ENCODE assay signal across 8 mouse cellular contexts in genomic region chr12:98733776-98734175, GRCm38 (mm10). TPM values are rescaled to one million over a fixed set of nuclear protein-coding genes. Genes with fewer than 3 reads are reported as not detected.
DNase-seq lines count a peak whose midpoint lies in the region; ATAC-seq and TF ChIP-seq lines count a peak whose summit lies in the region.

No protein-coding gene starts in this region.

- H3K36me3 ChIP-seq in heart, embryonic 12.5 days = peaks cover 25% of the 10 kb centered on the region
- peaks cover 29% of the 10 kb centered on the region for H3K36me3 ChIP-seq in G1E (replicated peaks)
- H3K36me3 ChIP-seq in hindbrain, embryonic 13.5 days = no peaks in the 10 kb centered on the region

- peak overlapping the region; percentile 78 for H3K9ac ChIP-seq in heart, embryonic 12.5 days
- peak overlapping the region; percentile 78 for H3K9ac ChIP-seq in hindbrain, embryonic 13.5 days

- H3K4me2 ChIP-seq in heart, embryonic 12.5 days = peak overlapping the region; percentile 81
- peak overlapping the region; percentile 71 for H3K4me2 ChIP-seq in hindbrain, embryonic 13.5 days

- DNase-seq in heart, postnatal 10 days = no peak
- DNase-seq in G1E (ENCODE audit: low spot score) = peak; percentile 20
- no peak for DNase-seq in thymus, postnatal 25 days
- no peak for DNase-seq in urinary bladder, postnatal 4 days (ENCODE audit: low spot score in 2 of 2)
- DNase-seq in right cerebral cortex, postnatal 36 days (ENCODE audit: low spot score in 2 of 2) = no peak

- WGBS in heart, embryonic 12.5 days = 13% methylated on average over 12 of the region's 12 CpGs
- 14% methylated on average over 12 of the region's 12 CpGs for WGBS in hindbrain, embryonic 13.5 days

- ATAC-seq in heart, embryonic 12.5 days (ENCODE audit: insufficient number of reproducible peaks, low FRiP score) = no peak
- ATAC-seq in G1E (ENCODE audit: extremely low read depth, insufficient number of reproducible peaks, low FRiP score, poor library complexity, severe bottlenecking) = no peak
- ATAC-seq in hindbrain, embryonic 13.5 days (ENCODE audit: low FRiP score) = no peak; the same call in 1 of the 2 replicates
- ATAC-seq in megakaryocyte progenitor cell, adult 5-6 weeks (replicated peaks; ENCODE audit: poor library complexity) = peak; percentile 24

- no peaks in the 10 kb centered on the region for H3K9me3 ChIP-seq in heart, embryonic 12.5 days (replicated peaks)
- no peaks in the 10 kb centered on the region for H3K9me3 ChIP-seq in G1E (replicated peaks)
- no peaks in the 10 kb centered on the region for H3K9me3 ChIP-seq in hindbrain, embryonic 13.5 days

- H3K27me3 ChIP-seq in heart, embryonic 12.5 days (replicated peaks) = no peaks in the 10 kb centered on the region
- 0 out of 2 replicates have a peak, but pooled peaks cover 2% of the 10 kb centered on the region for H3K27me3 ChIP-seq in G1E (ENCODE audit: insufficient read depth, low read length)
- peaks cover 23% of the 10 kb centered on the region for H3K27me3 ChIP-seq in hindbrain, embryonic 13.5 days

- no peak for TF ChIP-seq CTCF in G1E (IDR thresholded peaks at IDR 0.05; ENCODE audit: low read depth, low read length)

- intact Hi-C loops in heart, postnatal 10 days (cut with DNase I) = no loop called here

- no peak overlapping the region for H3K27ac ChIP-seq in heart, embryonic 12.5 days (ENCODE audit: poor library complexity, severe bottlenecking)
- H3K27ac ChIP-seq in hindbrain, embryonic 13.5 days = 0 out of 2 replicates have a peak overlapping the region, but pooled peaks have one; percentile 63

- peaks cover 28% of the 10 kb centered on the region for H3K4me1 ChIP-seq in heart, embryonic 12.5 days (replicated peaks)
- H3K4me1 ChIP-seq in G1E (ENCODE audit: insufficient read depth, low read depth, low read length) = peaks cover 52% of the 10 kb centered on the region
- peaks cover 40% of the 10 kb centered on the region for H3K4me1 ChIP-seq in hindbrain, embryonic 13.5 days (replicated peaks)

- peak overlapping the region; percentile 67 for H3K4me3 ChIP-seq in heart, embryonic 12.5 days
- H3K4me3 ChIP-seq in G1E (ENCODE audit: low read depth, low read length) = peak overlapping the region; percentile 73
- H3K4me3 ChIP-seq in hindbrain, embryonic 13.5 days = peak overlapping the region; percentile 59

RNA-seq across cellular contexts. Expression of gene Ptpn21, which starts 3.4 kb away (rescaled TPM):
- polyA plus RNA-seq in heart, embryonic 12.5 days (2016; fragmentation: Nextera tagmentation; extraction: Ambion mirVana) = 11.7 and 13.3 TPM in 2 replicates
- 10 to 100 TPM; 26.3 to 31.6 TPM for total RNA-seq in heart, postnatal 10 days (2021)
- 35.4 and 36.5 TPM in 2 replicates for total RNA-seq in G1E (2014; fragmentation: Nextera tagmentation)
- 7.2 and 7.7 TPM in 2 replicates for total RNA-seq in G1E (2017)
- polyA plus RNA-seq in G1E (2012) = 6.7 and 9.0 TPM in 2 replicates
- polyA plus RNA-seq in hindbrain, embryonic 13.5 days (2015; fragmentation: Nextera tagmentation; extraction: Ambion mirVana) = 4.3 and 4.7 TPM in 2 replicates
- 5.9 and 8.0 TPM in 2 replicates for total RNA-seq in megakaryocyte progenitor cell, adult 5-6 weeks (2015)
- total RNA-seq in megakaryocyte progenitor cell, adult 5-6 weeks (2017) = 2.7 and 3.1 TPM in 2 replicates

RNA-seq across cellular contexts. Expression of gene Zc3h14, which starts 13.0 kb away (rescaled TPM):
- 112 and 117 TPM in 2 replicates for polyA plus RNA-seq in heart, embryonic 12.5 days (2016; fragmentation: Nextera tagmentation; extraction: Ambion mirVana)
- total RNA-seq in heart, postnatal 10 days (2021) = 10 to 100 TPM; 69.2 to 70.7 TPM
- total RNA-seq in G1E (2014; fragmentation: Nextera tagmentation) (667 and 789 TPM in 2 replicates), G1E (2017) (226 and 228 TPM in 2 replicates)
- polyA plus RNA-seq in G1E (2012) = 16.1 and 19.5 TPM in 2 replicates
- polyA plus RNA-seq in hindbrain, embryonic 13.5 days (2015; fragmentation: Nextera tagmentation; extraction: Ambion mirVana) = 112 and 118 TPM in 2 replicates
- 214 and 244 TPM in 2 replicates for total RNA-seq in megakaryocyte progenitor cell, adult 5-6 weeks (2015)
- total RNA-seq in megakaryocyte progenitor cell, adult 5-6 weeks (2017) = 105 and 126 TPM in 2 replicates
